Mouse (Mus musculus): ENCODE measurements around the gene Spata13. TPM values are rescaled to one million over a fixed set of nuclear protein-coding genes. Genes with fewer than 3 reads are reported as not detected.

Spata13 gene
- polyA plus RNA-seq, 1 experiment: 26.6 TPM

GRCm38 (mm10) chr14:60749880-60750279, 116.1 kb downstream of the Spata13 start:
- no peak for DNase-seq (ENCODE audit: low spot score)

GRCm38 (mm10) chr14:60751581-60751980, 117.8 kb downstream of the Spata13 start:
- no peak for DNase-seq (ENCODE audit: low spot score)

GRCm38 (mm10) chr14:60752892-60753800, 119.3 kb downstream of the Spata13 start:
- no peak for DNase-seq (ENCODE audit: low spot score)

- DNase-seq (ENCODE audit: low spot score): no peak
Measured at GRCm38 (mm10) chr14:60753801-60754126, 120.0 kb downstream of the Spata13 start.

GRCm38 (mm10) chr14:60754656-60755055, 120.9 kb downstream of the Spata13 start:
- no peak for DNase-seq (ENCODE audit: low spot score)

- DNase-seq (ENCODE audit: low spot score): no peak
Measured at GRCm38 (mm10) chr14:60756271-60756670, 122.5 kb downstream of the Spata13 start.

- DNase-seq (ENCODE audit: low spot score): no peak
Measured at GRCm38 (mm10) chr14:60757265-60757664, 123.5 kb downstream of the Spata13 start.

GRCm38 (mm10) chr14:60757722-60758121, 123.9 kb downstream of the Spata13 start:
- no peak for DNase-seq (ENCODE audit: low spot score)

GRCm38 (mm10) chr14:60759097-60759496, 125.3 kb downstream of the Spata13 start:
- DNase-seq (ENCODE audit: low spot score): no peak

GRCm38 (mm10) chr14:60761801-60762200, 128.0 kb downstream of the Spata13 start:
- DNase-seq (ENCODE audit: low spot score): no peak

GRCm38 (mm10) chr14:60762754-60763153, 129.0 kb downstream of the Spata13 start:
- no peak for DNase-seq (ENCODE audit: low spot score)

- no peak for DNase-seq (ENCODE audit: low spot score)
Measured at GRCm38 (mm10) chr14:60763746-60764145, 129.9 kb downstream of the Spata13 start.

GRCm38 (mm10) chr14:60764526-60764925, 130.7 kb downstream of the Spata13 start:
- DNase-seq (ENCODE audit: low spot score): no peak

- no peak for DNase-seq (ENCODE audit: low spot score)
Measured at GRCm38 (mm10) chr14:60765025-60765424, 131.2 kb downstream of the Spata13 start.

GRCm38 (mm10) chr14:60767884-60768283, 134.1 kb downstream of the Spata13 start, which contains the start of gene C1qtnf9:
C1qtnf9 (plus strand) TSS chr14:60768134.
- DNase-seq (ENCODE audit: low spot score): no peak

- DNase-seq (ENCODE audit: low spot score): no peak
Measured at GRCm38 (mm10) chr14:60769340-60769739, 135.5 kb downstream of the Spata13 start.

GRCm38 (mm10) chr14:60770594-60770993, 136.8 kb downstream of the Spata13 start:
- no peak for DNase-seq (ENCODE audit: low spot score)

GRCm38 (mm10) chr14:60771057-60771456, 137.3 kb downstream of the Spata13 start:
- peak; percentile 33 for DNase-seq (ENCODE audit: low spot score)

GRCm38 (mm10) chr14:60773476-60773875, 139.7 kb downstream of the Spata13 start:
- DNase-seq (ENCODE audit: low spot score): no peak

- no peak for DNase-seq (ENCODE audit: low spot score)
Measured at GRCm38 (mm10) chr14:60776521-60776920, 142.7 kb downstream of the Spata13 start.

- DNase-seq (ENCODE audit: low spot score): no peak
Measured at GRCm38 (mm10) chr14:60777485-60777919, 143.7 kb downstream of the Spata13 start.

- DNase-seq (ENCODE audit: low spot score): no peak
Measured at GRCm38 (mm10) chr14:60779198-60779597, 145.4 kb downstream of the Spata13 start.

- no peak for DNase-seq (ENCODE audit: low spot score)
Measured at GRCm38 (mm10) chr14:60782121-60782656, 148.4 kb downstream of the Spata13 start.

Data from urinary bladder, adult 2 months (tissue).